ENCODE assay signal across 9 mouse cellular contexts in genomic region chr7:79129883-79130282, GRCm38 (mm10). TPM values are rescaled to one million over a fixed set of nuclear protein-coding genes. Genes with fewer than 3 reads are reported as not detected.
DNase-seq lines count a peak whose midpoint lies in the region; ATAC-seq and TF ChIP-seq lines count a peak whose summit lies in the region.
"Had no signal": no experiment of that assay in that cellular context is flagged by ENCODE, and none has a peak within 500 bp of the region (broad histone marks: within the 10 kb centered on the region; RNA-seq: fewer than 3 reads in every experiment).

No protein-coding gene starts in this region.

- no peak overlapping the region for H3K9ac ChIP-seq in kidney, postnatal 0 days (ENCODE audit: low read depth, low read length)
- H3K9ac ChIP-seq in hindbrain, postnatal 0 days (replicated peaks; ENCODE audit: low read length) = no peak overlapping the region
- no peak overlapping the region for H3K9ac ChIP-seq in neural tube, embryonic 11.5 days (ENCODE audit: low read length)

- no peak overlapping the region for H3K27ac ChIP-seq in kidney, postnatal 0 days
- no peak overlapping the region; the same call in 1 of the 2 replicates for H3K27ac ChIP-seq in embryonic facial prominence, embryonic 10.5 days (replicated peaks)
- no peak overlapping the region for H3K27ac ChIP-seq in hindbrain, postnatal 0 days
- no peak overlapping the region for H3K27ac ChIP-seq in neural tube, embryonic 11.5 days (ENCODE audit: low read depth, low read length)
- H3K27ac ChIP-seq: macrophage had no signal

- no peak for ATAC-seq in kidney, postnatal 0 days (replicated peaks; ENCODE audit: low FRiP score, low read depth)
- no peak for ATAC-seq in hindbrain, postnatal 0 days
- ATAC-seq in neural tube, embryonic 11.5 days (ENCODE audit: insufficient read depth, low FRiP score, low TSS enrichment) = no peak

- H3K4me3 ChIP-seq in kidney, postnatal 0 days (replicated peaks; ENCODE audit: low read depth, low read length) = no peak overlapping the region
- peak overlapping the region; percentile 46 for H3K4me3 ChIP-seq in embryonic facial prominence, embryonic 10.5 days
- no peak overlapping the region; the same call in 1 of the 2 replicates for H3K4me3 ChIP-seq in hindbrain, postnatal 0 days (ENCODE audit: low read length)
- no peak overlapping the region for H3K4me3 ChIP-seq in neural tube, embryonic 11.5 days (ENCODE audit: low read depth, low read length)

- no peaks in the 10 kb centered on the region for H3K9me3 ChIP-seq in kidney, postnatal 0 days (replicated peaks; ENCODE audit: low read length)
- H3K9me3 ChIP-seq in embryonic facial prominence, embryonic 10.5 days = no peaks in the 10 kb centered on the region
- no peaks in the 10 kb centered on the region for H3K9me3 ChIP-seq in hindbrain, postnatal 0 days (ENCODE audit: low read length)
- H3K9me3 ChIP-seq in neural tube, embryonic 11.5 days (ENCODE audit: control insufficient read depth, low read length) = no peaks in the 10 kb centered on the region

- peaks cover 5% of the 10 kb centered on the region; the same call in 1 of the 2 replicates for H3K36me3 ChIP-seq in kidney, postnatal 0 days (ENCODE audit: insufficient read depth, low read length)
- peaks cover 22% of the 10 kb centered on the region for H3K36me3 ChIP-seq in embryonic facial prominence, embryonic 10.5 days (replicated peaks)
- H3K36me3 ChIP-seq in hindbrain, postnatal 0 days (ENCODE audit: insufficient read depth, low read length) = no peaks in the 10 kb centered on the region
- H3K36me3 ChIP-seq in neural tube, embryonic 11.5 days (ENCODE audit: control insufficient read depth, insufficient read depth, low read length) = no peaks in the 10 kb centered on the region; the same call in 1 of the 2 replicates

- TF ChIP-seq CTCF in kidney, postnatal 0 days (IDR thresholded peaks at IDR 0.05; ENCODE audit: low read depth) = peak; percentile 55
- TF ChIP-seq CTCF in hindbrain, postnatal 0 days (IDR thresholded peaks at IDR 0.05; ENCODE audit: low read depth) = peak; percentile 69

- DNase-seq in kidney, postnatal 0 days (ENCODE audit: low spot score) = peak; percentile 56
- no peak for DNase-seq in kidney, adult 8-10 months
- peak; percentile 36 for DNase-seq in embryonic facial prominence, embryonic 10.5 days (ENCODE audit: low spot score)
- DNase-seq in hindbrain, postnatal 0 days (ENCODE audit: low spot score) = peak; percentile 58
- DNase-seq in neural tube, embryonic 11.5 days (ENCODE audit: low spot score) = peak; percentile 39
- DNase-seq in cerebellum, adult 11 months = no peak
- no peak for DNase-seq in natural killer cell, adult 2 months (ENCODE audit: low spot score in 2 of 2)
- no peak for DNase-seq in right cerebral cortex, postnatal 25 days

- H3K27me3 ChIP-seq in kidney, postnatal 0 days (ENCODE audit: insufficient read depth, low read length) = no peaks in the 10 kb centered on the region
- peaks cover 35% of the 10 kb centered on the region for H3K27me3 ChIP-seq in embryonic facial prominence, embryonic 10.5 days (replicated peaks; ENCODE audit: low read depth, poor library complexity, severe bottlenecking)
- no peaks in the 10 kb centered on the region for H3K27me3 ChIP-seq in hindbrain, postnatal 0 days (ENCODE audit: insufficient read depth, low read length)
- 0 out of 2 replicates have a peak, but pooled peaks cover 3% of the 10 kb centered on the region for H3K27me3 ChIP-seq in neural tube, embryonic 11.5 days (ENCODE audit: control insufficient read depth, insufficient read depth, low read length)

- peaks cover 11% of the 10 kb centered on the region; the same call in 1 of the 2 replicates for H3K4me1 ChIP-seq in kidney, postnatal 0 days (replicated peaks; ENCODE audit: insufficient read depth, low read length)
- H3K4me1 ChIP-seq in embryonic facial prominence, embryonic 10.5 days = peaks cover 65% of the 10 kb centered on the region
- 0 out of 2 replicates have a peak, but pooled peaks cover 4% of the 10 kb centered on the region for H3K4me1 ChIP-seq in hindbrain, postnatal 0 days (ENCODE audit: insufficient read depth, low read length)
- H3K4me1 ChIP-seq in neural tube, embryonic 11.5 days (ENCODE audit: control insufficient read depth, insufficient read depth, low read length) = peaks cover 5% of the 10 kb centered on the region; the same call in 1 of the 2 replicates

- WGBS in kidney, postnatal 0 days = 12% methylated on average over 8 of the region's 8 CpGs
- WGBS in embryonic facial prominence, embryonic 10.5 days = 14% methylated on average over 8 of the region's 8 CpGs
- WGBS in hindbrain, postnatal 0 days = 15% methylated on average over 8 of the region's 8 CpGs
- 15% methylated on average over 8 of the region's 8 CpGs for WGBS in neural tube, embryonic 11.5 days

- peak overlapping the region; percentile 52 for H3K4me2 ChIP-seq in kidney, postnatal 0 days (ENCODE audit: low read length)
- H3K4me2 ChIP-seq in hindbrain, postnatal 0 days (ENCODE audit: low read depth, low read length) = peak overlapping the region; percentile 42
- peak overlapping the region; percentile 15; the same call in 1 of the 2 replicates for H3K4me2 ChIP-seq in neural tube, embryonic 11.5 days (ENCODE audit: low read depth)

RNA-seq across cellular contexts. Expression of gene Hapln3, which starts 0.9 kb away (rescaled TPM):
- polyA plus RNA-seq in kidney, postnatal 0 days (2015; fragmentation: Nextera tagmentation; extraction: Ambion mirVana) = 2.6 and 3.6 TPM in 2 replicates
- polyA plus RNA-seq in embryonic facial prominence, embryonic 10.5 days (2016; fragmentation: Nextera tagmentation; extraction: Ambion mirVana) = 2.3 TPM in 2 replicates
- total RNA-seq in hindbrain, postnatal 0 days (2014; rRNA removed) = 5.7 and 10.0 TPM in 2 replicates
- 2.2 and 2.5 TPM in 2 replicates for polyA plus RNA-seq in hindbrain, postnatal 0 days (2015; fragmentation: Nextera tagmentation; extraction: Ambion mirVana)
- 1.2 and 2.7 TPM in 2 replicates for polyA plus RNA-seq in neural tube, embryonic 11.5 days (2014; fragmentation: Nextera tagmentation; extraction: Ambion mirVana)
- polyA plus RNA-seq: macrophage had no signal

RNA-seq across cellular contexts. Expression of gene Mfge8, which starts 19.0 kb away (rescaled TPM):
- polyA plus RNA-seq in kidney, postnatal 0 days (2015; fragmentation: Nextera tagmentation; extraction: Ambion mirVana) = 269 and 299 TPM in 2 replicates
- polyA plus RNA-seq in embryonic facial prominence, embryonic 10.5 days (2016; fragmentation: Nextera tagmentation; extraction: Ambion mirVana) = 131 and 134 TPM in 2 replicates
- total RNA-seq in hindbrain, postnatal 0 days (2014; rRNA removed) = 306 and 331 TPM in 2 replicates
- polyA plus RNA-seq in hindbrain, postnatal 0 days (2015; fragmentation: Nextera tagmentation; extraction: Ambion mirVana) = 306 and 345 TPM in 2 replicates
- 81.6 and 85.2 TPM in 2 replicates for polyA plus RNA-seq in neural tube, embryonic 11.5 days (2014; fragmentation: Nextera tagmentation; extraction: Ambion mirVana)

Comparison
In these comparisons a context has a peak if more than half of its experiments do, and no peak if none do; other contexts are left out.
1. DNase-seq: peak in kidney, postnatal 0 days (single experiment), embryonic facial prominence, embryonic 10.5 days (single experiment), hindbrain, postnatal 0 days (single experiment) and neural tube, embryonic 11.5 days (single experiment); none in kidney, adult 8-10 months (0 of 2), cerebellum, adult 11 months (single experiment), natural killer cell, adult 2 months (0 of 2) and right cerebral cortex, postnatal 25 days (single experiment).
2. Peak in every context shown above with its lines, with median percentiles within 50 percentile points of each other: H3K4me2 ChIP-seq.